Mouse (Mus musculus) heart, postnatal 0 days (tissue): Measurements from ENCODE around the gene Mrtfa. TPM values are rescaled to one million over a fixed set of nuclear protein-coding genes. Genes with fewer than 3 reads are reported as not detected.

Experiments
- ATAC-seq: fragments of 200-750 bp; cut with Nextera tagmentation; 2 replicates; pipeline ENCODE4 v1.8.0; 2017; ENCODE audit warnings: low read depth, moderate number of reproducible peaks, moderate library complexity; ENCODE audit not compliant: insufficient read depth
- DNase-seq: peaks from one replicate; pipeline ENCODE4 v3.0.0-alpha.2; 2016; ENCODE audit warnings: low spot score
- H3K27ac ChIP-seq: fragments of 300-500 bp; sonication (generic); 2 replicates; pipeline ENCODE4 v1.5.1; 2014; ENCODE audit warnings: low read depth, mild to moderate bottlenecking
- H3K27me3 ChIP-seq: fragments of 300-500 bp; sonication (generic); 2 replicates; pipeline ENCODE4 v1.6.1; 2014; ENCODE audit warnings: low read length, mixed read lengths; ENCODE audit not compliant: control insufficient read depth, insufficient read depth
- H3K36me3 ChIP-seq: fragments of 300-500 bp; sonication (generic); replicated peaks from 2 replicates; pipeline ENCODE4 v1.6.1; 2014; ENCODE audit warnings: low read length, mixed read lengths; ENCODE audit not compliant: control insufficient read depth, insufficient read depth
- H3K4me1 ChIP-seq: fragments of 300-500 bp; sonication (generic); 2 replicates; pipeline ENCODE4 v1.6.1; 2014; ENCODE audit warnings: antibody characterized with exemption; ENCODE audit not compliant: control insufficient read depth, insufficient read depth
- H3K4me2 ChIP-seq: fragments of 300-500 bp; sonication (generic); 2 replicates; pipeline ENCODE4 v1.6.1; 2014; ENCODE audit warnings: low read depth, mild to moderate bottlenecking, low read length, moderate library complexity
- H3K4me3 ChIP-seq: fragments of 300-500 bp; sonication (generic); 2 replicates; pipeline ENCODE4 v1.5.1; 2014; ENCODE audit warnings: low read depth, low read length
- H3K9ac ChIP-seq: fragments of 300-500 bp; sonication (generic); replicated peaks from 2 replicates; pipeline ENCODE4 v1.6.1; 2014; ENCODE audit warnings: low read depth, low read length, mixed read lengths
- H3K9me3 ChIP-seq: fragments of 300-500 bp; sonication (generic); replicated peaks from 2 replicates; pipeline ENCODE4 v1.6.1; 2016; ENCODE audit warnings: low read length; ENCODE audit not compliant: control insufficient read depth
- CTCF ChIP-seq: IDR thresholded peaks from 2 replicates; pipeline ENCODE4 v1.5.1; 2016; ENCODE audit warnings: antibody characterized with exemption, control low read depth, low read depth
- EP300 ChIP-seq: IDR thresholded peaks from 2 replicates; pipeline ENCODE4 v1.6.1; 2016; ENCODE audit warnings: antibody characterized with exemption, low read depth
- WGBS: fragments of 180-500 bp; shearing (Covaris S2); extraction: QIAGEN DNeasy Blood & Tissue Kit; methylation state at CpG from one replicate; pipeline ENCODE4 v1.1.7; 2014; 5-methylcytosine and 5-hydroxymethylcytosine counted together
- polyA plus RNA-seq: library from polyadenylated mRNA; unstranded; fragments of >200 nt; fragmentation: Nextera tagmentation; extraction: Ambion mirVana; gene quantifications from 2 replicates; pipeline ENCODE4 v1.2.1, GENCODE M21; 2015
- total RNA-seq: library from RNA; depleted of rRNA; stranded (reverse); fragments of >200 nt; gene quantifications from 2 replicates; pipeline ENCODE4 v1.2.3, GENCODE M21; 2014; ENCODE audit warnings: low replicate concordance

Mrtfa gene
- total and polyA plus RNA-seq, 2 experiments from 2014 or later: 4.9 to 26.0 TPM

DNA sequence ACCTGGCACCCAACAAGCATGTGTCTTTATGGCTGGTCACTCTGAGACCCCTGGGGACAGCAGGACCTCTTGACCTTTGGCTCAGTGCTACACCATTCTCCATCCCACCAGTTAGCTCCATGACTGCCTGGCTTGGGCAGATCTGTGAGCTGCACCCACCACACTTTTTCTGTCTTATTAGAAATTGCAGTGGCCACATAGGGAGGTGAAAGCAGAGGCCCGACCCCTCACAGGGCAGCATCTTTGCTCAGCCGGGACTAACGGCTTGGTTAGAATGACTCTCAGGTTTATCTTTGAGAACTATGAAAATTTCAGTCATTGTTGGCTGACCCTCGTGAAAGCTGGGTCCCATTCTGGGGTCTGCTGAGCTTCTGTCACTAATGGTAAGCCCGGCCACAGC lies 163.7 kb downstream of the Mrtfa start:
- H3K27ac ChIP-seq: no peak overlapping the region
- no peak overlapping the region for H3K4me2 ChIP-seq
- DNase-seq: no peak
- no peak overlapping the region for H3K4me3 ChIP-seq
- ATAC-seq: no peak
- H3K9ac ChIP-seq: no peak overlapping the region
- peaks cover 4% of the 10 kb centered on the region; the same call in 1 of the 2 replicates for H3K4me1 ChIP-seq
- no peaks in the 10 kb centered on the region for H3K9me3 ChIP-seq
- TF ChIP-seq CTCF (no peak), EP300 (no peak)
- 57% methylated on average over 5 of the region's 5 CpGs for WGBS
- H3K27me3 ChIP-seq: no peaks in the 10 kb centered on the region
- H3K36me3 ChIP-seq: 0 out of 2 replicates have a peak, but pooled peaks cover 3% of the 10 kb centered on the region

- H3K4me2 ChIP-seq: no peak overlapping the region
- H3K27ac ChIP-seq: no peak overlapping the region
- WGBS: 89% methylated on average over 9 of the region's 9 CpGs
- no peak overlapping the region for H3K4me3 ChIP-seq
- H3K9ac ChIP-seq: no peak overlapping the region
- TF ChIP-seq EP300 (no peak), CTCF (no peak)
- ATAC-seq (no peak), DNase-seq (no peak)
- H3K27me3 ChIP-seq: no peaks in the 10 kb centered on the region
- H3K9me3 ChIP-seq: no peaks in the 10 kb centered on the region
- H3K36me3 ChIP-seq: peaks cover 25% of the 10 kb centered on the region; the same call in 1 of the 2 replicates
- H3K4me1 ChIP-seq: peaks cover 4% of the 10 kb centered on the region; the same call in 1 of the 2 replicates
These were observed 166.7 kb downstream of the Mrtfa start for GRCm38 (mm10) chr15:81023842-81024241.

DNA sequence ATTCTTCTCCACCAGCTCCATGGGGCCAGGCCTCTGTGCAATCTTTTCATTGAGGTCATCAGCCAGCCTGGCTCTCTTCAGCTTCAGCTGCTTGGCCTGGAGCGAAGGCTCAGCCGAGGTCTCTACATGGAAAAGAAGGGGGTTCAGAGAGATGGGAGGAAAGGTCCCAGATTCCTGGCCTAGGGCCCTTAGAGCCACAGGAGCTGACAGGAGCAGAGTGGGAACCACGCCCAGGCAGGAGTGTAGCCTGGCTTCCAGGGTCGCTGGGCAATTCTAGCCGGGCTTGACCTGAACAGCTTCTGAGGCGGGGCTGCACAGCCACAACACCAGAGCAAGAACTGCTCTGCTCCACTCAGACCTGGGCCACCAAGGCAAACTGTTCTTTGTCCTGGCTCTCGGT lies 168.1 kb downstream of the Mrtfa start:
- Histone ChIP-seq H3K4me1 (peaks cover 3% of the 10 kb centered on the region; the same call in 1 of the 2 replicates), H3K27ac (no peak overlapping the region), H3K4me3 (no peak overlapping the region), H3K36me3 (peaks cover 37% of the 10 kb centered on the region), H3K4me2 (no peak overlapping the region), H3K9ac (no peak overlapping the region), H3K27me3 (no peaks in the 10 kb centered on the region), H3K9me3 (no peaks in the 10 kb centered on the region)
- ATAC-seq (no peak), DNase-seq (no peak)
- TF ChIP-seq CTCF (no peak), EP300 (no peak)
- WGBS: 83% methylated on average over 7 of the region's 7 CpGs

GRCm38 (mm10) chr15:81021377-81021776 lies 169.2 kb downstream of the Mrtfa start:
- no peak for ATAC-seq
- TF ChIP-seq CTCF: no peak
- TF ChIP-seq EP300: no peak
- H3K36me3 ChIP-seq: peaks cover 48% of the 10 kb centered on the region
- 64% methylated on average over 6 of the region's 6 CpGs for WGBS
- DNase-seq: no peak
- no peaks in the 10 kb centered on the region for H3K4me1 ChIP-seq
- H3K27me3 ChIP-seq: no peaks in the 10 kb centered on the region
- H3K9me3 ChIP-seq: no peaks in the 10 kb centered on the region
- no peak overlapping the region for H3K27ac ChIP-seq
- no peak overlapping the region for H3K4me2 ChIP-seq
- no peak overlapping the region for H3K4me3 ChIP-seq
- H3K9ac ChIP-seq: no peak overlapping the region

DNA sequence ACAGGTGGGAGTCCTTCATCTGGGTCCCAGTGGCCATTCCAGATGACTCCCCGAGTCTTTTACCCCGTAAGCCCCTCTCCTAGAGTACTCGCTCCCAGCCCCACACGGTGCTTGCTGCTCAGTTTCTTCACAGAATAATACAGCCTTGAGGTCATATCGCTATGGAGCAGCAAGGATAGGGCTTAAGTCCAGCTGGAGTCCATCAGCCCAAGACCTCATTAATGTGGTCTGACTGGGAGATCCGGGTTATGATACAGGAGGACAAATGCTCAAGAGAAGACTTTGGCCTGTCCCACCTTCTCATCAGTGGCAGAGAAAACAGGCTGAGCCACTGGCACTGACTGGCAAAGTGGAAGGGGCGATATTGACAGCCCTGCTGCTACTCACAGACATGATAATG lies 173.2 kb downstream of the Mrtfa start:
- ATAC-seq (no peak), DNase-seq (no peak)
- H3K4me2 ChIP-seq: no peak overlapping the region
- H3K27ac ChIP-seq: no peak overlapping the region
- TF ChIP-seq CTCF: no peak
- TF ChIP-seq EP300: no peak
- no peaks in the 10 kb centered on the region for H3K4me1 ChIP-seq
- H3K9ac ChIP-seq: no peak overlapping the region
- WGBS: 86% methylated on average over 7 of the region's 7 CpGs
- peaks cover 74% of the 10 kb centered on the region for H3K36me3 ChIP-seq
- H3K4me3 ChIP-seq: no peak overlapping the region
- no peaks in the 10 kb centered on the region for H3K9me3 ChIP-seq
- no peaks in the 10 kb centered on the region for H3K27me3 ChIP-seq

DNA sequence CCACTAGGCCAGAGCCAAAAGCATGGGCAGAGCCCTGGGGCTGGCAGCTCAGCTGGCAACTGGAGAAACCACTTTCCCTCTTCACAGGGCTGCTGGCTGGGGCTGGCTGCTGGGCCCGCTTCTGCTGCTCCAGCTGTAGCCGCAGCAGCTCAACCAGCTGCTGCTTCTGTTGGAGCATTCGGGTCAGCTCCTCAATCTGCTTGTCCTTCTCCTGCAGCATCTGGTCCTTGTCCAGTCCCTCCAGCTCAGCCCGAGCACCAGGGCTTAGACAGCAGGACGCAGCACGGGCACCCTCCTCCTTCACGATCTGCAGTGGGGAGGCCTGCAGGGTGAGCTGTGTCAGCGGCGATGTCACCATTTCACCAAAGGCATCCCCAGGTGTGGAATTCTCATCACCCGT lies 174.1 kb downstream of the Mrtfa start:
- DNase-seq (no peak), ATAC-seq (no peak)
- no peak overlapping the region for H3K9ac ChIP-seq
- H3K4me3 ChIP-seq: no peak overlapping the region
- H3K9me3 ChIP-seq: no peaks in the 10 kb centered on the region
- TF ChIP-seq EP300 (no peak), CTCF (no peak)
- H3K4me1 ChIP-seq: no peaks in the 10 kb centered on the region
- no peak overlapping the region for H3K4me2 ChIP-seq
- H3K27me3 ChIP-seq: no peaks in the 10 kb centered on the region
- H3K27ac ChIP-seq: no peak overlapping the region
- H3K36me3 ChIP-seq: peaks cover 79% of the 10 kb centered on the region
- 91% methylated on average over 10 of the region's 10 CpGs for WGBS
